Mouse (Mus musculus): ENCODE results near the gene Ccn6. TPM values are rescaled to one million over a fixed set of nuclear protein-coding genes. Genes with fewer than 3 reads are reported as not detected.
A peak's percentile ranks its signal among the peaks of the same experiment; 100 is the strongest.

Gene Ccn6
- polyA plus RNA-seq, 2 experiments: 0.08 TPM; not detected in 1

- Histone ChIP-seq H3K4me3 (ENCODE audit: insufficient read depth in 1 of 2, low read depth in 2 of 2, low read length in 2 of 2) (no peak overlapping the region), H3K4me2 (ENCODE audit: low read depth) (peak overlapping the region; percentile 20; the same call in 1 of the 2 replicates), H3K4me1 (replicated peaks; ENCODE audit: control insufficient read depth in 2 of 2, insufficient read depth in 2 of 2, low read length in 1 of 2) (no peaks in the 10 kb centered on the region), H3K36me3 (replicated peaks; ENCODE audit: control insufficient read depth, insufficient read depth, low read depth) (no peaks in the 10 kb centered on the region), H3K27me3 (ENCODE audit: control insufficient read depth, insufficient read depth, low read length) (no peaks in the 10 kb centered on the region; the same call in 1 of the 2 replicates), H3K9me3 (ENCODE audit: control insufficient read depth, low read length) (no peaks in the 10 kb centered on the region), H3K9ac (replicated peaks) (no peak overlapping the region), H3K27ac (no peak overlapping the region)
- TF ChIP-seq CTCF (IDR thresholded peaks at IDR 0.05; ENCODE audit: low read depth): 0 out of 2 replicates have a peak, but pooled peaks have one; percentile 7
- no peak for TF ChIP-seq EP300 (IDR thresholded peaks at IDR 0.05; ENCODE audit: low read depth)
- ATAC-seq (ENCODE audit: insufficient read depth) (no peak), DNase-seq (ENCODE audit: low read depth in 3 of 3, low spot score in 3 of 3) (no peak)
- WGBS (ENCODE audit: insufficient replicate concordance): 51% methylated on average over 18 of the region's 18 CpGs
These were observed 719 bp downstream of the Ccn6 start for GRCm38 (mm10) chr10:39162666-39163484.

GRCm38 (mm10) chr10:39161406-39161805, 2.2 kb downstream of the Ccn6 start:
- WGBS (ENCODE audit: insufficient replicate concordance): 65% methylated on average over 1 of the region's 1 CpGs
- no peak for TF ChIP-seq CTCF (IDR thresholded peaks at IDR 0.05; ENCODE audit: low read depth)
- TF ChIP-seq EP300 (IDR thresholded peaks at IDR 0.05; ENCODE audit: low read depth): no peak
- Histone ChIP-seq H3K27me3 (ENCODE audit: control insufficient read depth, insufficient read depth, low read length) (no peaks in the 10 kb centered on the region; the same call in 1 of the 2 replicates), H3K9ac (replicated peaks) (no peak overlapping the region), H3K4me1 (replicated peaks; ENCODE audit: control insufficient read depth in 2 of 2, insufficient read depth in 2 of 2, low read length in 1 of 2) (no peaks in the 10 kb centered on the region), H3K4me3 (ENCODE audit: insufficient read depth in 1 of 2, low read depth in 2 of 2, low read length in 2 of 2) (no peak overlapping the region), H3K27ac (no peak overlapping the region), H3K4me2 (ENCODE audit: low read depth) (no peak overlapping the region), H3K9me3 (ENCODE audit: control insufficient read depth, low read length) (no peaks in the 10 kb centered on the region), H3K36me3 (replicated peaks; ENCODE audit: control insufficient read depth, insufficient read depth, low read depth) (no peaks in the 10 kb centered on the region)
- DNase-seq (ENCODE audit: low read depth in 3 of 3, low spot score in 3 of 3) (no peak), ATAC-seq (ENCODE audit: insufficient read depth) (no peak)

GRCm38 (mm10) chr10:39158306-39158705, 5.3 kb downstream of the Ccn6 start:
- Histone ChIP-seq H3K4me1 (replicated peaks; ENCODE audit: control insufficient read depth in 2 of 2, insufficient read depth in 2 of 2, low read length in 1 of 2) (no peaks in the 10 kb centered on the region), H3K27ac (no peak overlapping the region), H3K9ac (replicated peaks) (no peak overlapping the region), H3K36me3 (replicated peaks; ENCODE audit: control insufficient read depth, insufficient read depth, low read depth) (no peaks in the 10 kb centered on the region), H3K9me3 (ENCODE audit: control insufficient read depth, low read length) (no peaks in the 10 kb centered on the region), H3K27me3 (ENCODE audit: control insufficient read depth, insufficient read depth, low read length) (no peaks in the 10 kb centered on the region), H3K4me3 (ENCODE audit: insufficient read depth in 1 of 2, low read depth in 2 of 2, low read length in 2 of 2) (no peak overlapping the region), H3K4me2 (ENCODE audit: low read depth) (no peak overlapping the region)
- DNase-seq (ENCODE audit: low read depth in 3 of 3, low spot score in 3 of 3) (no peak), ATAC-seq (ENCODE audit: insufficient read depth) (no peak)
- TF ChIP-seq EP300 (IDR thresholded peaks at IDR 0.05; ENCODE audit: low read depth): no peak
- peak; percentile 35; the same call in 1 of the 2 replicates for TF ChIP-seq CTCF (IDR thresholded peaks at IDR 0.05; ENCODE audit: low read depth)
- 52% methylated on average over 12 of the region's 12 CpGs for WGBS (ENCODE audit: insufficient replicate concordance)

- Histone ChIP-seq H3K27ac (no peak overlapping the region), H3K4me3 (ENCODE audit: insufficient read depth in 1 of 2, low read depth in 2 of 2, low read length in 2 of 2) (no peak overlapping the region), H3K9ac (replicated peaks) (no peak overlapping the region), H3K4me2 (ENCODE audit: low read depth) (no peak overlapping the region), H3K4me1 (replicated peaks; ENCODE audit: control insufficient read depth in 2 of 2, insufficient read depth in 2 of 2, low read length in 1 of 2) (no peaks in the 10 kb centered on the region), H3K27me3 (ENCODE audit: control insufficient read depth, insufficient read depth, low read length) (no peaks in the 10 kb centered on the region), H3K9me3 (ENCODE audit: control insufficient read depth, low read length) (no peaks in the 10 kb centered on the region), H3K36me3 (replicated peaks; ENCODE audit: control insufficient read depth, insufficient read depth, low read depth) (no peaks in the 10 kb centered on the region)
- WGBS (ENCODE audit: insufficient replicate concordance): 41% methylated on average over 1 of the region's 1 CpGs
- DNase-seq (ENCODE audit: low read depth in 3 of 3, low spot score in 3 of 3) (no peak), ATAC-seq (ENCODE audit: insufficient read depth) (no peak)
- no peak for TF ChIP-seq EP300 (IDR thresholded peaks at IDR 0.05; ENCODE audit: low read depth)
These were observed 6.3 kb downstream of the Ccn6 start for GRCm38 (mm10) chr10:39157321-39157720.

- Histone ChIP-seq H3K27me3 (ENCODE audit: control insufficient read depth, insufficient read depth, low read length) (no peaks in the 10 kb centered on the region), H3K4me3 (ENCODE audit: insufficient read depth in 1 of 2, low read depth in 2 of 2, low read length in 2 of 2) (no peak overlapping the region), H3K4me2 (ENCODE audit: low read depth) (no peak overlapping the region), H3K9me3 (ENCODE audit: control insufficient read depth, low read length) (no peaks in the 10 kb centered on the region), H3K27ac (no peak overlapping the region), H3K4me1 (replicated peaks; ENCODE audit: control insufficient read depth in 2 of 2, insufficient read depth in 2 of 2, low read length in 1 of 2) (no peaks in the 10 kb centered on the region), H3K9ac (replicated peaks) (no peak overlapping the region), H3K36me3 (replicated peaks; ENCODE audit: control insufficient read depth, insufficient read depth, low read depth) (no peaks in the 10 kb centered on the region)
- 73% methylated on average over 5 of the region's 5 CpGs for WGBS (ENCODE audit: insufficient replicate concordance)
- TF ChIP-seq CTCF (IDR thresholded peaks at IDR 0.05; ENCODE audit: low read depth): no peak
- no peak for TF ChIP-seq EP300 (IDR thresholded peaks at IDR 0.05; ENCODE audit: low read depth)
- ATAC-seq (ENCODE audit: insufficient read depth) (no peak), DNase-seq (ENCODE audit: low read depth in 3 of 3, low spot score in 3 of 3) (no peak)
These were observed 6.9 kb downstream of the Ccn6 start for GRCm38 (mm10) chr10:39156719-39157118.

Measured in liver, embryonic 14.5 days (tissue).